Mouse (Mus musculus) heart, postnatal 0 days (tissue): Measurements from ENCODE around the gene C87414. TPM values are rescaled to one million over a fixed set of nuclear protein-coding genes. Genes with fewer than 3 reads are reported as not detected.
"Not testable (repeated sequence)": the region's sequence is repeated elsewhere in the genome, so short reads cannot be mapped to it uniquely, and the experiment has no call there.

ENCODE experiments used
- ATAC-seq: fragments of 200-750 bp; cut with Nextera tagmentation; 2 replicates; pipeline ENCODE4 v1.8.0; 2017; ENCODE audit warnings: low read depth, moderate number of reproducible peaks, moderate library complexity; ENCODE audit not compliant: insufficient read depth
- DNase-seq: peaks from one replicate; pipeline ENCODE4 v3.0.0-alpha.2; 2016; ENCODE audit warnings: low spot score
- H3K27ac ChIP-seq: fragments of 300-500 bp; sonication (generic); 2 replicates; pipeline ENCODE4 v1.5.1; 2014; ENCODE audit warnings: low read depth, mild to moderate bottlenecking
- H3K27me3 ChIP-seq: fragments of 300-500 bp; sonication (generic); 2 replicates; pipeline ENCODE4 v1.6.1; 2014; ENCODE audit warnings: low read length, mixed read lengths; ENCODE audit not compliant: control insufficient read depth, insufficient read depth
- H3K36me3 ChIP-seq: fragments of 300-500 bp; sonication (generic); replicated peaks from 2 replicates; pipeline ENCODE4 v1.6.1; 2014; ENCODE audit warnings: low read length, mixed read lengths; ENCODE audit not compliant: control insufficient read depth, insufficient read depth
- H3K4me1 ChIP-seq: fragments of 300-500 bp; sonication (generic); 2 replicates; pipeline ENCODE4 v1.6.1; 2014; ENCODE audit warnings: antibody characterized with exemption; ENCODE audit not compliant: control insufficient read depth, insufficient read depth
- H3K4me2 ChIP-seq: fragments of 300-500 bp; sonication (generic); 2 replicates; pipeline ENCODE4 v1.6.1; 2014; ENCODE audit warnings: low read depth, mild to moderate bottlenecking, low read length, moderate library complexity
- H3K4me3 ChIP-seq: fragments of 300-500 bp; sonication (generic); 2 replicates; pipeline ENCODE4 v1.5.1; 2014; ENCODE audit warnings: low read depth, low read length
- H3K9ac ChIP-seq: fragments of 300-500 bp; sonication (generic); replicated peaks from 2 replicates; pipeline ENCODE4 v1.6.1; 2014; ENCODE audit warnings: low read depth, low read length, mixed read lengths
- H3K9me3 ChIP-seq: fragments of 300-500 bp; sonication (generic); replicated peaks from 2 replicates; pipeline ENCODE4 v1.6.1; 2016; ENCODE audit warnings: low read length; ENCODE audit not compliant: control insufficient read depth
- WGBS: fragments of 180-500 bp; shearing (Covaris S2); extraction: QIAGEN DNeasy Blood & Tissue Kit; methylation state at CpG from one replicate; pipeline ENCODE4 v1.1.7; 2014; 5-methylcytosine and 5-hydroxymethylcytosine counted together
- polyA plus RNA-seq: library from polyadenylated mRNA; unstranded; fragments of >200 nt; fragmentation: Nextera tagmentation; extraction: Ambion mirVana; gene quantifications from 2 replicates; pipeline ENCODE4 v1.2.1, GENCODE M21; 2015
- total RNA-seq: library from RNA; depleted of rRNA; stranded (reverse); fragments of >200 nt; gene quantifications from 2 replicates; pipeline ENCODE4 v1.2.3, GENCODE M21; 2014; ENCODE audit warnings: low replicate concordance; rRNA removed

C87414 gene
- total RNA-seq, result not detected in 2 replicates
- polyA plus RNA-seq, result not detected in 2 replicates

- H3K4me1 ChIP-seq, H3K4me2 ChIP-seq, H3K9me3 ChIP-seq, H3K27me3 ChIP-seq, H3K9ac ChIP-seq, DNase-seq, H3K36me3 ChIP-seq, H3K27ac ChIP-seq, H3K4me3 ChIP-seq, ATAC-seq: not testable (repeated sequence)
- no CpG with 5 or more reads among the region's 3 CpGs for WGBS
Observed at GRCm38 (mm10) chr5:93671451-93671850, at the start of gene C87414. Gene C87414, minus strand, starts transcription at chr5:93671551.

GRCm38 (mm10) chr5:93684661-93685060, 13.3 kb upstream of the C87414 start:
- not testable (repeated sequence) for H3K27me3 ChIP-seq, H3K4me3 ChIP-seq, DNase-seq, H3K4me2 ChIP-seq, H3K27ac ChIP-seq, H3K9me3 ChIP-seq, ATAC-seq, H3K36me3 ChIP-seq, H3K4me1 ChIP-seq, H3K9ac ChIP-seq
- WGBS, result 52% methylated on average over 3 of the region's 3 CpGs

Other genes starting within 250 kb of the C87414 start
- gene Gm16427, start 131.4 kb downstream of the C87414 start, total RNA-seq, result not detected in 2 replicates
- not detected in 2 replicates for gene Gm16427, start 131.4 kb downstream of the C87414 start, polyA plus RNA-seq
- gene Gm7792, start 172.2 kb upstream of the C87414 start, total RNA-seq, result not detected in 2 replicates
- not detected in 2 replicates for gene Gm7792, start 172.2 kb upstream of the C87414 start, polyA plus RNA-seq